Mouse (Mus musculus): ENCODE data around the gene Rdh1. TPM values are rescaled to one million over a fixed set of nuclear protein-coding genes. Genes with fewer than 3 reads are reported as not detected.

The Rdh1 gene
- polyA plus RNA-seq, 1 experiment from 2014 or later: 0.07 TPM

GRCm38 (mm10) chr10:127747254-127747653, 12.3 kb upstream of the Rdh1 start:
- ATAC-seq (no peak), DNase-seq (ENCODE audit: low spot score) (no peak)
- 90% methylated on average over 8 of the region's 8 CpGs for WGBS
- no peak for TF ChIP-seq CTCF (IDR thresholded peaks at IDR 0.05)
- TF ChIP-seq EP300 (IDR thresholded peaks at IDR 0.05): no peak
- Histone ChIP-seq H3K9ac (replicated peaks; ENCODE audit: low read depth) (no peak overlapping the region), H3K36me3 (ENCODE audit: insufficient read depth, low read length) (peaks cover 37% of the 10 kb centered on the region; the same call in 1 of the 2 replicates), H3K4me2 (replicated peaks; ENCODE audit: low read depth, low read length) (no peak overlapping the region), H3K4me3 (ENCODE audit: low read depth, low read length) (no peak overlapping the region), H3K9me3 (ENCODE audit: low read length) (no peaks in the 10 kb centered on the region), H3K27me3 (replicated peaks; ENCODE audit: insufficient read depth, low read length) (no peaks in the 10 kb centered on the region), H3K27ac (ENCODE audit: low read length) (no peak overlapping the region; the same call in 1 of the 2 replicates), H3K4me1 (ENCODE audit: insufficient read depth, low read depth, low read length) (peaks cover 3% of the 10 kb centered on the region; the same call in 1 of the 2 replicates)

GRCm38 (mm10) chr10:127748847-127749612, 10.5 kb upstream of the Rdh1 start:
- ATAC-seq: peak; percentile 79
- Histone ChIP-seq H3K27ac (ENCODE audit: low read length) (peak overlapping the region; percentile 43; the same call in 1 of the 2 replicates), H3K9me3 (ENCODE audit: low read length) (no peaks in the 10 kb centered on the region), H3K4me1 (ENCODE audit: insufficient read depth, low read depth, low read length) (peaks cover 3% of the 10 kb centered on the region; the same call in 1 of the 2 replicates), H3K4me2 (replicated peaks; ENCODE audit: low read depth, low read length) (peak overlapping the region; percentile 48), H3K4me3 (ENCODE audit: low read depth, low read length) (peak overlapping the region; percentile 15; the same call in 1 of the 2 replicates), H3K27me3 (replicated peaks; ENCODE audit: insufficient read depth, low read length) (no peaks in the 10 kb centered on the region), H3K36me3 (ENCODE audit: insufficient read depth, low read length) (peaks cover 20% of the 10 kb centered on the region; the same call in 1 of the 2 replicates), H3K9ac (replicated peaks; ENCODE audit: low read depth) (no peak overlapping the region)
- 8% methylated on average over 7 of the region's 8 CpGs for WGBS
- DNase-seq (ENCODE audit: low spot score): peak; percentile 63
- TF ChIP-seq CTCF (IDR thresholded peaks at IDR 0.05) (no peak), EP300 (IDR thresholded peaks at IDR 0.05) (peak; percentile 78)

- H3K4me1 ChIP-seq (ENCODE audit: insufficient read depth, low read depth, low read length): peaks cover 3% of the 10 kb centered on the region; the same call in 1 of the 2 replicates
- peak overlapping the region; percentile 48 for H3K4me2 ChIP-seq (replicated peaks; ENCODE audit: low read depth, low read length)
- TF ChIP-seq EP300 (IDR thresholded peaks at IDR 0.05): no peak
- no peak for TF ChIP-seq CTCF (IDR thresholded peaks at IDR 0.05)
- H3K27ac ChIP-seq (ENCODE audit: low read length): peak overlapping the region; percentile 35; the same call in 1 of the 2 replicates
- no peaks in the 10 kb centered on the region for H3K27me3 ChIP-seq (replicated peaks; ENCODE audit: insufficient read depth, low read length)
- H3K9ac ChIP-seq (replicated peaks; ENCODE audit: low read depth): no peak overlapping the region
- 0 out of 2 replicates have a peak, but pooled peaks cover 16% of the 10 kb centered on the region for H3K36me3 ChIP-seq (ENCODE audit: insufficient read depth, low read length)
- ATAC-seq (no peak), DNase-seq (ENCODE audit: low spot score) (no peak)
- H3K9me3 ChIP-seq (ENCODE audit: low read length): no peaks in the 10 kb centered on the region
- WGBS: 53% methylated on average over 24 of the region's 24 CpGs
- H3K4me3 ChIP-seq (ENCODE audit: low read depth, low read length): peak overlapping the region; percentile 15
Measured at GRCm38 (mm10) chr10:127750136-127750777, 9.3 kb upstream of the Rdh1 start.

GRCm38 (mm10) chr10:127751548-127751947, 8.0 kb upstream of the Rdh1 start, which contains the start of gene Gpr182:
Gene Gpr182 (minus strand): TSS chr10:127751732.
- Histone ChIP-seq H3K36me3 (ENCODE audit: insufficient read depth, low read length) (0 out of 2 replicates have a peak, but pooled peaks cover 11% of the 10 kb centered on the region), H3K4me1 (ENCODE audit: insufficient read depth, low read depth, low read length) (peaks cover 7% of the 10 kb centered on the region; the same call in 1 of the 2 replicates), H3K9me3 (ENCODE audit: low read length) (no peaks in the 10 kb centered on the region), H3K27ac (ENCODE audit: low read length) (0 out of 2 replicates have a peak within 1 kb of the TSS, but pooled peaks have one; percentile 6), H3K4me3 (ENCODE audit: low read depth, low read length) (peak within 1 kb of the TSS; percentile 15), H3K9ac (replicated peaks; ENCODE audit: low read depth) (no peak within 1 kb of the TSS), H3K27me3 (replicated peaks; ENCODE audit: insufficient read depth, low read length) (no peaks in the 10 kb centered on the region), H3K4me2 (replicated peaks; ENCODE audit: low read depth, low read length) (peak within 1 kb of the TSS; percentile 48)
- DNase-seq (ENCODE audit: low spot score): peak; percentile 58
- 28% methylated on average over 8 of the region's 8 CpGs for WGBS
- TF ChIP-seq CTCF (IDR thresholded peaks at IDR 0.05): no peak
- peak; percentile 55 for TF ChIP-seq EP300 (IDR thresholded peaks at IDR 0.05)
- peak; percentile 70 for ATAC-seq

GRCm38 (mm10) chr10:127754566-127755166, 4.9 kb upstream of the Rdh1 start:
- Histone ChIP-seq H3K4me3 (ENCODE audit: low read depth, low read length) (no peak overlapping the region), H3K4me2 (replicated peaks; ENCODE audit: low read depth, low read length) (no peak overlapping the region), H3K36me3 (ENCODE audit: insufficient read depth, low read length) (no peaks in the 10 kb centered on the region), H3K4me1 (ENCODE audit: insufficient read depth, low read depth, low read length) (peaks cover 6% of the 10 kb centered on the region; the same call in 1 of the 2 replicates), H3K27me3 (replicated peaks; ENCODE audit: insufficient read depth, low read length) (no peaks in the 10 kb centered on the region), H3K9ac (replicated peaks; ENCODE audit: low read depth) (no peak overlapping the region), H3K9me3 (ENCODE audit: low read length) (no peaks in the 10 kb centered on the region), H3K27ac (ENCODE audit: low read length) (no peak overlapping the region)
- no peak for TF ChIP-seq CTCF (IDR thresholded peaks at IDR 0.05)
- peak; percentile 81 for TF ChIP-seq EP300 (IDR thresholded peaks at IDR 0.05)
- 53% methylated on average over 6 of the region's 6 CpGs for WGBS
- ATAC-seq (peak; percentile 22; the same call in 1 of the 2 replicates), DNase-seq (ENCODE audit: low spot score) (peak; percentile 52)

Data from lung, postnatal 0 days (tissue).